Mouse (Mus musculus) stomach, embryonic 16.5 days (tissue): Measurements from ENCODE around the gene Ubc. TPM values are rescaled to one million over a fixed set of nuclear protein-coding genes. Genes with fewer than 3 reads are reported as not detected.
"Not testable (repeated sequence)": the region's sequence is repeated elsewhere in the genome, so short reads cannot be mapped to it uniquely, and the experiment has no call there.

Source experiments
- ATAC-seq: fragments of 200-750 bp; cut with Nextera tagmentation; 2 replicates; pipeline ENCODE4 v1.8.0; 2017; ENCODE audit warnings: moderate number of reproducible peaks, moderate TSS enrichment; ENCODE audit not compliant: insufficient read depth, low FRiP score
- H3K27ac ChIP-seq: fragments of 300-500 bp; sonication (generic); 2 replicates; pipeline ENCODE4 v1.5.1; 2014; ENCODE audit warnings: low read length
- H3K27me3 ChIP-seq: fragments of 300-500 bp; sonication (generic); 2 replicates; pipeline ENCODE4 v1.6.1; 2014; ENCODE audit warnings: low read length, control low read depth, mixed read lengths; ENCODE audit not compliant: control insufficient read depth, insufficient read depth
- H3K36me3 ChIP-seq: fragments of 300-500 bp; sonication (generic); 2 replicates; pipeline ENCODE4 v1.6.1; 2014; ENCODE audit warnings: low read length; ENCODE audit not compliant: control insufficient read depth, insufficient read depth
- H3K4me1 ChIP-seq: fragments of 300-500 bp; sonication (generic); 2 replicates; pipeline ENCODE4 v1.6.1; 2014; ENCODE audit warnings: low read length, control low read depth, mixed read lengths; ENCODE audit not compliant: control insufficient read depth, insufficient read depth
- H3K4me2 ChIP-seq: fragments of 300-500 bp; sonication (generic); 2 replicates; pipeline ENCODE4 v1.6.1; 2014; ENCODE audit warnings: low read depth, low read length, mixed read lengths
- H3K4me3 ChIP-seq: fragments of 300-500 bp; sonication (generic); replicated peaks from 2 replicates; pipeline ENCODE4 v1.5.1; 2014; ENCODE audit warnings: mild to moderate bottlenecking, low read length
- H3K9ac ChIP-seq: fragments of 300-500 bp; sonication (generic); 2 replicates; pipeline ENCODE4 v1.6.1; 2014; ENCODE audit warnings: low read length
- H3K9me3 ChIP-seq: fragments of 300-500 bp; sonication (generic); replicated peaks from 2 replicates; pipeline ENCODE4 v1.6.1; 2016; ENCODE audit warnings: low read length, control low read depth; ENCODE audit not compliant: control insufficient read depth
- WGBS: fragments of 180-500 bp; shearing (Covaris S2); extraction: QIAGEN DNeasy Blood & Tissue Kit; methylation state at CpG from one replicate; pipeline ENCODE4 v1.1.7; 2014; 5-methylcytosine and 5-hydroxymethylcytosine counted together
- polyA plus RNA-seq: library from polyadenylated mRNA; unstranded; fragments of >200 nt; fragmentation: Nextera tagmentation; extraction: Ambion mirVana; gene quantifications from 2 replicates; pipeline ENCODE4 v1.2.1, GENCODE M21; 2015

The Ubc gene
- polyA plus RNA-seq, 1 experiment from 2014 or later = 1,047 TPM

DNA sequence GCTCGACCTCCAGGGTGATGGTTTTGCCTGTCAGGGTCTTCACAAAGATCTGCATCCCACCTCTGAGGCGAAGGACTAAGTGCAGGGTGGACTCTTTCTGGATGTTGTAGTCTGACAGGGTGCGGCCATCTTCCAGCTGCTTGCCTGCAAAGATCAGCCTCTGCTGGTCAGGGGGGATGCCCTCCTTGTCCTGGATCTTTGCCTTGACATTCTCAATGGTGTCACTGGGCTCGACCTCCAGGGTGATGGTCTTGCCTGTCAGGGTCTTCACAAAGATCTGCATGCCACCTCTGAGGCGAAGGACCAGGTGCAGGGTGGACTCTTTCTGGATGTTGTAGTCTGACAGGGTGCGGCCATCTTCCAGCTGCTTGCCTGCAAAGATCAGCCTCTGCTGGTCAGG, 2.7 kb downstream of the Ubc start:
- WGBS = 81% methylated on average over 4 of the region's 6 CpGs

GRCm38 (mm10) chr5:125385215-125385940, 4.6 kb downstream of the Ubc start:
- peak overlapping the region; percentile 22 for H3K4me2 ChIP-seq
- peaks cover 12% of the 10 kb centered on the region for H3K4me1 ChIP-seq
- H3K9ac ChIP-seq = no peak overlapping the region
- 0 out of 2 replicates have a peak, but pooled peaks cover 11% of the 10 kb centered on the region for H3K36me3 ChIP-seq
- no peaks in the 10 kb centered on the region for H3K9me3 ChIP-seq
- WGBS = 63% methylated on average over 8 of the region's 8 CpGs
- ATAC-seq = no peak
- H3K27me3 ChIP-seq = no peaks in the 10 kb centered on the region
- H3K4me3 ChIP-seq = no peak overlapping the region
- no peak overlapping the region for H3K27ac ChIP-seq

More for the DNA sequence above, 2.7 kb downstream of the Ubc start:
- H3K36me3 ChIP-seq = 0 out of 2 replicates have a peak, but pooled peaks cover 11% of the 10 kb centered on the region
- not testable (repeated sequence) for H3K9ac ChIP-seq, H3K9me3 ChIP-seq, H3K4me2 ChIP-seq, H3K27me3 ChIP-seq, ATAC-seq, H3K4me3 ChIP-seq, H3K27ac ChIP-seq
- peaks cover 16% of the 10 kb centered on the region for H3K4me1 ChIP-seq

GRCm38 (mm10) chr5:125384512-125385214, 5.3 kb downstream of the Ubc start:
- WGBS = 71% methylated on average over 2 of the region's 2 CpGs
- H3K27me3 ChIP-seq = no peaks in the 10 kb centered on the region
- no peak overlapping the region for H3K27ac ChIP-seq
- no peaks in the 10 kb centered on the region for H3K9me3 ChIP-seq
- H3K4me1 ChIP-seq = peaks cover 12% of the 10 kb centered on the region
- H3K4me2 ChIP-seq = no peak overlapping the region
- H3K4me3 ChIP-seq = no peak overlapping the region
- H3K9ac ChIP-seq = no peak overlapping the region
- 0 out of 2 replicates have a peak, but pooled peaks cover 11% of the 10 kb centered on the region for H3K36me3 ChIP-seq
- no peak for ATAC-seq

DNA sequence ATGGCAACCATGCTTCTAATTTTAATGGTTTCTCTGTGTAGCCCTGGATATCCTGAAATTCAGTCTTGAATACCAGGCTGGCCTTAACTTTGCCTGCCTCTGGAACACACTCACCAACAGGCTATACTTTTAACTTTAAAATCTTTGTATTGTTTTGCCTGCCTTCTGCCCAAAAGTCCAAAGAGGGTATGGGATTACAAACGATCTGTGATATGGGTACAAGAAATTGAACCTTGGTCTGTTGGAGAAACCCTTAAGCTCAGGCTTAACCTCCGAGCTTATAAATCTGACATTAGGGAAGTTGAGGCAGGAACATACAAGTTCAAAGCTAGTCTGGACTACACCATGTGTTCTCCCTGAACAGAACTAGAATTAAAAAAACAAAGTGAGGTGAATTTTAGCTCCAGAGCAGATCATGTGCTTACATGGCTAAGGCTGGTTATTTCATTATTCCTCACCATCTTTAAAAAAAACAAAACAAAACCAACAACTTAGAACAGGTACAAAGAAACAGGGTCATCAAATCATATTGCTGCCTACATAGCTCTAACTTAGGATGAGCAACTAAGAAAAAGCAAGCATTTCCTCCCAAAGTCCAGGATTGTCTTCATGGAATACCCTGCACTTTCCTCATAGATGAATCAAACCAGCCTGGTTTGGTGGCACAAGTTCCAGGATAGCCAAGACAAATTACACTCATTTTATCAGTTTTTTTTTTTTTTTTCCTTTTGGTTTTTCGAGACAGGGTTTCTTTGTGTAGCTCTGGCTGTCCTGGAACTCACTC, 6.2 kb downstream of the Ubc start:
- 62% methylated on average over 3 of the region's 3 CpGs for WGBS
- Histone ChIP-seq H3K9me3 (no peaks in the 10 kb centered on the region), H3K27ac (no peak overlapping the region), H3K27me3 (no peaks in the 10 kb centered on the region), H3K36me3 (0 out of 2 replicates have a peak, but pooled peaks cover 11% of the 10 kb centered on the region), H3K4me3 (no peak overlapping the region), H3K4me1 (peaks cover 12% of the 10 kb centered on the region), H3K9ac (no peak overlapping the region), H3K4me2 (no peak overlapping the region)
- ATAC-seq = no peak

DNA sequence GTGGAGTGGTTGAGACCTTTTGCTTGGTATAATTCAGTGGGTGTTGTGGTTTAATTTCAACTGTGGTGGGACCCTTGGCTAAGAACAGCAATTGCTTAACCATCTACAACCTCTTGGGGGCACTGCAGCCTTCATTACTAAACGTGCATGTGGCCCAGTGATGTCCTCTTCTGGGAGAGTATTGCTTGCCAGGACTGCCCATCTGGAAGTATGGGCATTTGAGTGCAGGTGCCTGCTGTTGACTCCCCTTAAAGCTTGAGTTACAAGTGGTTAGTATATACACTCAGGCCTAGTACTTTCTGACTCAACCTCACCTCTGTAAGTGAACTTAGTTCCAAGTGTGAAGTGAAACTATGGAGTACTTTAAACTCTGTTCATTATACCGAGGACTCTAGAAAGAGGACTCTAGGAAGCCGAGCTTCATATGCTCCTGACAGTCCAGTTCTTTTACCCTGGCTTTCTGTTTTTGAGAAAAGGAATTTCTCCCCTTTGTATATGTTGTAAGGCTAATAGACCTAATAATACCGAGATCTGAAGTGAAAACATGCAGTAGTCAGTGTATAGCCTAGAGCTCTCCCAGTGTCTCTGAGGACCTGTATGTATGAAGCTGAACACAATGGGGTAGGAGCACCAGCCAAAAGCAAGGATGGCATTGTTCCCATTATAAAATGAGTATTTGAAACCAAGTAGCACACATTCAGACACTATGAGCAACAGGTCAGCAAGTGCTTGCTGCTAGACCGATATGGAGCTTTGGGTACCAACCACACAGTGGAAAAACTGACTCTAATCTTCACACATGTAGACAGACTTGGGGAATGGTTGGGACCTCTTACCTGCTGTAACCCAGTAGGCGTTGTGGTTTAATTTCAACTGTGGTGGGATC, 7.1 kb downstream of the Ubc start:
- Histone ChIP-seq H3K27me3 (no peaks in the 10 kb centered on the region), H3K9ac (no peak overlapping the region), H3K4me1 (peaks cover 8% of the 10 kb centered on the region), H3K9me3 (no peaks in the 10 kb centered on the region), H3K4me3 (no peak overlapping the region), H3K27ac (no peak overlapping the region), H3K4me2 (no peak overlapping the region), H3K36me3 (0 out of 2 replicates have a peak, but pooled peaks cover 11% of the 10 kb centered on the region)
- ATAC-seq = peak; percentile 71; the same call in 1 of the 2 replicates
- 47% methylated on average over 6 of the region's 6 CpGs for WGBS

- H3K4me2 ChIP-seq = no peak overlapping the region
- H3K36me3 ChIP-seq = 0 out of 2 replicates have a peak, but pooled peaks cover 11% of the 10 kb centered on the region
- no peaks in the 10 kb centered on the region for H3K9me3 ChIP-seq
- H3K4me3 ChIP-seq = no peak overlapping the region
- peaks cover 8% of the 10 kb centered on the region for H3K4me1 ChIP-seq
- no peak overlapping the region for H3K9ac ChIP-seq
- ATAC-seq = 0 out of 2 replicates have a peak, but pooled peaks have one; percentile 10
- no peaks in the 10 kb centered on the region for H3K27me3 ChIP-seq
- WGBS = 63% methylated on average over 5 of the region's 5 CpGs
- no peak overlapping the region for H3K27ac ChIP-seq
Observed at GRCm38 (mm10) chr5:125381954-125382672, 7.9 kb downstream of the Ubc start.

DNA sequence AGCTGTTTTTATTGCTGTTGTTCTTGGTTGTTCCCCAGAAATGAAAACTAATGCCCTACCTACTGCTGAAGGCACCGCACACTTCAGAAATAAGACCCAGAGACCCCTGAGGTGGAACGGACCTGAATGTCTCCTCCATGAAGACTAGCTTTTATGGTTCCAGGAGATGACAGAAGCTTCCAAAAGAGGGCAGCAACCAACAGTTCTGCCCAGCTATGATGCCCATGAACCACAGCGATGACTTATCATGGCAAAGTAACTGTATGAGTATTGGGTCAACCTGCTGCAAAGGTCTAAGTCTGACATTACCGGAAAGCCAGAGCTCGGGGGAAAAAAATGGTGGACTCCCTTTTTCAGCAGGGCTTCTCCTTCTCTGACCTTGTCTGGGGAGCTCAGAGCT, 11.1 kb downstream of the Ubc start:
- Histone ChIP-seq H3K9me3 (no peaks in the 10 kb centered on the region), H3K4me1 (no peaks in the 10 kb centered on the region)
- WGBS = 82% methylated on average over 5 of the region's 5 CpGs

GRCm38 (mm10) chr5:125377214-125377613, 12.8 kb downstream of the Ubc start:
- 65% methylated on average over 7 of the region's 7 CpGs for WGBS
- Histone ChIP-seq H3K9ac (no peak overlapping the region), H3K4me2 (no peak overlapping the region), H3K9me3 (no peaks in the 10 kb centered on the region), H3K4me1 (no peaks in the 10 kb centered on the region), H3K27me3 (no peaks in the 10 kb centered on the region), H3K36me3 (no peaks in the 10 kb centered on the region), H3K4me3 (no peak overlapping the region), H3K27ac (no peak overlapping the region)
- no peak for ATAC-seq

More for the DNA sequence above, 11.1 kb downstream of the Ubc start:
- no peak overlapping the region for H3K4me2 ChIP-seq
- no peaks in the 10 kb centered on the region for H3K36me3 ChIP-seq
- no peaks in the 10 kb centered on the region for H3K27me3 ChIP-seq
- no peak overlapping the region for H3K9ac ChIP-seq
- H3K27ac ChIP-seq = no peak overlapping the region
- no peak overlapping the region for H3K4me3 ChIP-seq
- no peak for ATAC-seq
